Mouse (Mus musculus): ENCODE data around the gene Sec31a.
"Not testable (repeated sequence)": the region's sequence is repeated elsewhere in the genome, so short reads cannot be mapped to it uniquely, and the experiment has no call there.

Gene Sec31a

GRCm38 (mm10) chr5:100415761-100416590 is at the start of gene Sec31a:
Sec31a (minus strand) TSS chr5:100416234.
- peak; percentile 97 to 98 for DNase-seq (ENCODE audit: low read depth in 2 of 2, low spot score in 2 of 2)

- DNase-seq (ENCODE audit: low read depth in 2 of 2, low spot score in 2 of 2), result no peak
These were observed 46.3 kb upstream of the Sec31a start for GRCm38 (mm10) chr5:100462374-100462773.

GRCm38 (mm10) chr5:100461526-100461925 is 45.5 kb upstream of the Sec31a start:
- DNase-seq (ENCODE audit: low read depth in 2 of 2, low spot score in 2 of 2), result no peak

GRCm38 (mm10) chr5:100459468-100459867 is 43.4 kb upstream of the Sec31a start:
- no peak for DNase-seq (ENCODE audit: low read depth in 2 of 2, low spot score in 2 of 2)

GRCm38 (mm10) chr5:100451871-100452270 is 35.8 kb upstream of the Sec31a start:
- DNase-seq (ENCODE audit: low read depth in 2 of 2, low spot score in 2 of 2), result no peak

GRCm38 (mm10) chr5:100438796-100439195 is 22.8 kb upstream of the Sec31a start:
- DNase-seq (ENCODE audit: low read depth in 2 of 2, low spot score in 2 of 2), result no peak

GRCm38 (mm10) chr5:100437917-100438316 is 21.9 kb upstream of the Sec31a start:
- DNase-seq (ENCODE audit: low read depth in 2 of 2, low spot score in 2 of 2), result no peak

- no peak for DNase-seq (ENCODE audit: low read depth in 2 of 2, low spot score in 2 of 2)
These were observed 21.1 kb upstream of the Sec31a start for GRCm38 (mm10) chr5:100437086-100437485.

GRCm38 (mm10) chr5:100430966-100431365 is 14.9 kb upstream of the Sec31a start:
- DNase-seq (ENCODE audit: low read depth in 2 of 2, low spot score in 2 of 2), result no peak

GRCm38 (mm10) chr5:100430076-100430390 is 14.0 kb upstream of the Sec31a start:
- DNase-seq (ENCODE audit: low read depth in 2 of 2, low spot score in 2 of 2), result no peak

- DNase-seq (ENCODE audit: low read depth in 2 of 2, low spot score in 2 of 2), result peak; percentile 74 to 75
These were observed 13.5 kb upstream of the Sec31a start for GRCm38 (mm10) chr5:100429344-100430075.

GRCm38 (mm10) chr5:100428734-100429343 is 12.8 kb upstream of the Sec31a start:
- no peak for DNase-seq (ENCODE audit: low read depth in 2 of 2, low spot score in 2 of 2)

- DNase-seq (ENCODE audit: low read depth in 2 of 2, low spot score in 2 of 2), result no peak
These were observed 12.1 kb upstream of the Sec31a start for GRCm38 (mm10) chr5:100428031-100428733.

GRCm38 (mm10) chr5:100427276-100427675 is 11.2 kb upstream of the Sec31a start:
- no peak for DNase-seq (ENCODE audit: low read depth in 2 of 2, low spot score in 2 of 2)

- DNase-seq (ENCODE audit: low read depth in 2 of 2, low spot score in 2 of 2), result not testable (repeated sequence)
These were observed 9.8 kb upstream of the Sec31a start for GRCm38 (mm10) chr5:100425823-100426222.

GRCm38 (mm10) chr5:100424252-100424651 is 8.2 kb upstream of the Sec31a start:
- DNase-seq (ENCODE audit: low read depth in 2 of 2, low spot score in 2 of 2), result no peak

- DNase-seq (ENCODE audit: low read depth in 2 of 2, low spot score in 2 of 2), result no peak
These were observed 7.6 kb upstream of the Sec31a start for GRCm38 (mm10) chr5:100423626-100424025.

- DNase-seq (ENCODE audit: low read depth in 2 of 2, low spot score in 2 of 2), result no peak
These were observed 2.8 kb upstream of the Sec31a start for GRCm38 (mm10) chr5:100418861-100419260.

GRCm38 (mm10) chr5:100418077-100418476 is 2.0 kb upstream of the Sec31a start:
- no peak for DNase-seq (ENCODE audit: low read depth in 2 of 2, low spot score in 2 of 2)

GRCm38 (mm10) chr5:100414474-100415196 is 1.4 kb downstream of the Sec31a start:
- no peak for DNase-seq (ENCODE audit: low read depth in 2 of 2, low spot score in 2 of 2)

GRCm38 (mm10) chr5:100412886-100413285 is 3.1 kb downstream of the Sec31a start:
- DNase-seq (ENCODE audit: low read depth in 2 of 2, low spot score in 2 of 2), result no peak

Data from CD8-positive naive resting alpha-beta T cell, adult 2 months (primary cell).